Comparison of ENCODE assay signal across 16 mouse cellular contexts in the genomic region with DNA sequence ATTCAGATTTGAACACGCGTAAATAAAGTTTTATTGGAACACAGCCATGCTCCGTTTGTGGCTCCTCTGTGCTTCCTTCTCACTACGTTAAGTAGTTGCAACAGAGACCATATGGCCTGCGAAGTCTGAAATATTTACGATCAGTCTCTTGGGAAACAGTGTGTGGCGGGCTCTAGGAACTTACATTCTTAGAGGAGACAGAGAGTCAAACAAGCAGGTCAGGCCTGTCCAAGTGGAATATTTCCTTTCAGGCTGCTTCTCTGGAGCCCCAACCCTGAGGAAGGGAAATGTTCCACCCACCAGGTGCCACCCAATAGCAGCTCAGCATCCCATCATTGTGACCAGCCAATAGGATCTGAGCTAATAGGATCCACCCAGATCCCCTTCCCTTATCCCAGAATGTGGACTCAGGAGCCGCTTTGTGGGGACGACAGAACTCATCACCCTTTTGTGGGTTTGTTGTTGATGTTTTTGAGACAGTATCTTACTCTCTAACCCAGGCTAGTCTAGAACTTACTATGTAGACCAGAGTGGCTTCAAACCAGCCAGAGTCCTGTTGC. TPM values are rescaled to one million over a fixed set of nuclear protein-coding genes. Genes with fewer than 3 reads are reported as not detected.
DNase-seq lines count a peak whose midpoint lies in the region; ATAC-seq and TF ChIP-seq lines count a peak whose summit lies in the region.
"Had no signal": no experiment of that assay in that cellular context is flagged by ENCODE, and none has a peak within 500 bp of the region (broad histone marks: within the 10 kb centered on the region; RNA-seq: fewer than 3 reads in every experiment).

No protein-coding gene starts in this region.

- H3K4me3 ChIP-seq in kidney, embryonic 15.5 days (replicated peaks) = no peak overlapping the region
- peak overlapping the region; percentile 65 for H3K4me3 ChIP-seq in ES-Bruce4 (ENCODE audit: low read depth, low read length)
- H3K4me3 ChIP-seq: heart, embryonic 13.5 days; midbrain, embryonic 10.5 days had no signal

- H3K27ac ChIP-seq in kidney, embryonic 15.5 days = peak overlapping the region; percentile 0; the same call in 1 of the 2 replicates
- H3K27ac ChIP-seq in ES-Bruce4 (ENCODE audit: insufficient read depth, low read length) = peak overlapping the region; percentile 100
- H3K27ac ChIP-seq: heart, embryonic 13.5 days had no signal

- ATAC-seq in kidney, embryonic 15.5 days (replicated peaks; ENCODE audit: low FRiP score) = peak; percentile 73
- ATAC-seq in megakaryocyte, adult 5-6 weeks (ENCODE audit: poor library complexity, severe bottlenecking) = peak; percentile 73

- no peaks in the 10 kb centered on the region for H3K27me3 ChIP-seq in kidney, embryonic 15.5 days
- H3K27me3 ChIP-seq in ES-Bruce4 (ENCODE audit: control insufficient read depth, insufficient read depth, low read length, poor library complexity, severe bottlenecking) = no peaks in the 10 kb centered on the region
- H3K27me3 ChIP-seq: CH12.LX; heart, embryonic 13.5 days had no signal

- peak; percentile 96 for TF ChIP-seq POLR2A in ES-Bruce4 (IDR thresholded peaks at IDR 0.05; ENCODE audit: insufficient read depth, low read length)

- H3K4me1 ChIP-seq in kidney, embryonic 15.5 days = peaks cover 18% of the 10 kb centered on the region
- H3K4me1 ChIP-seq in ES-Bruce4 (ENCODE audit: control insufficient read depth, insufficient read depth, low read length) = peaks cover 9% of the 10 kb centered on the region

- no peak for DNase-seq in kidney, adult 9 months
- DNase-seq in MN1 (ENCODE audit: low spot score) = peak; percentile 52
- no peak for DNase-seq in left cerebral cortex, postnatal 36 days (ENCODE audit: low spot score in 2 of 2)
- DNase-seq in urinary bladder, postnatal 14 days (ENCODE audit: low spot score) = no peak
- DNase-seq: adrenal gland, postnatal 10 days; gastrocnemius, postnatal 36 days; kidney, adult 18-20 months; layer of hippocampus, postnatal 36 days; liver; lung, adult 2 months had no signal

- H3K9ac ChIP-seq in kidney, embryonic 15.5 days = no peak overlapping the region
- peak overlapping the region; percentile 86 for H3K9ac ChIP-seq in ES-Bruce4 (ENCODE audit: low read depth, poor library complexity, severe bottlenecking)

- intact Hi-C loops in left cerebral cortex, postnatal 36 days (cut with DNase I) = no loop called here

- WGBS in kidney, embryonic 15.5 days = 36% methylated on average over 9 of the region's 9 CpGs

- H3K36me3 ChIP-seq in kidney, embryonic 15.5 days = no peaks in the 10 kb centered on the region
- H3K36me3 ChIP-seq in ES-Bruce4 (ENCODE audit: control insufficient read depth, insufficient read depth, low read length, poor library complexity, severe bottlenecking) = no peaks in the 10 kb centered on the region
- H3K36me3 ChIP-seq: heart, embryonic 13.5 days; midbrain, embryonic 10.5 days had no signal

- H3K9me3 ChIP-seq in kidney, embryonic 15.5 days (replicated peaks) = no peaks in the 10 kb centered on the region
- no peaks in the 10 kb centered on the region for H3K9me3 ChIP-seq in ES-Bruce4 (replicated peaks; ENCODE audit: control insufficient read depth, insufficient read depth, low read length, poor library complexity, severe bottlenecking)
- H3K9me3 ChIP-seq: heart, embryonic 13.5 days; midbrain, embryonic 10.5 days had no signal

- no peak for TF ChIP-seq EP300 in ES-Bruce4 (IDR thresholded peaks at IDR 0.05; ENCODE audit: insufficient read depth, low read depth, low read length)

- no peak overlapping the region for H3K4me2 ChIP-seq in kidney, embryonic 15.5 days
- H3K4me2 ChIP-seq: heart, embryonic 13.5 days had no signal

- no peak for TF ChIP-seq CTCF in ES-Bruce4 (IDR thresholded peaks at IDR 0.05; ENCODE audit: low read depth, low read length)

RNA-seq across cellular contexts. Expression of gene Rps6ka1, which starts 11.7 kb away (rescaled TPM):
- 44.5 and 47.5 TPM in 2 replicates for polyA plus RNA-seq in kidney, embryonic 15.5 days (2015; fragmentation: Nextera tagmentation; extraction: Ambion mirVana)
- 73.2 and 86.4 TPM in 2 replicates for polyA plus RNA-seq in ES-Bruce4 (2011; ENCODE audit: insufficient read depth, insufficient read length, low read depth, missing spikeins)
- 109 and 112 TPM in 2 replicates for total RNA-seq in megakaryocyte, adult 5-6 weeks (2015)
- 156 and 160 TPM in 2 replicates for total RNA-seq in megakaryocyte, adult 5-6 weeks (2017)
- 10 to 100 TPM in 1 of 2 experiments, 1 to 10 TPM in 1; 9.9 to 13.6 TPM for total RNA-seq in left cerebral cortex, postnatal 36 days (2021)

Comparison
In these comparisons a context has a peak if more than half of its experiments do, and no peak if none do; other contexts are left out.
1. RNA of gene Rps6ka1, which starts 11.7 kb away (total RNA-seq): 109 to 160 TPM in megakaryocyte, adult 5-6 weeks; 9.9 to 13.6 TPM in left cerebral cortex, postnatal 36 days; every median in the first group is over 4 times any median in the second.